Mouse (Mus musculus) G1E (cell line): ENCODE data around the gene Mt4. TPM values are rescaled to one million over a fixed set of nuclear protein-coding genes. Genes with fewer than 3 reads are reported as not detected.

ENCODE experiments used
- ATAC-seq: 2 replicates; pipeline ENCODE4 v1.8.0; 2016; ENCODE audit warnings: mild to moderate bottlenecking; ENCODE audit not compliant: insufficient number of reproducible peaks, poor library complexity, low FRiP score, severe bottlenecking; ENCODE audit errors: extremely low read depth
- DNase-seq: peaks from one replicate; pipeline ENCODE4 v3.0.0; 2012; ENCODE audit warnings: low spot score
- H3K27me3 ChIP-seq: 2 replicates; pipeline ENCODE4 v1.6.1; 2012; ENCODE audit warnings: mild to moderate bottlenecking, low read length, inconsistent platforms; ENCODE audit not compliant: insufficient read depth
- H3K36me3 ChIP-seq: replicated peaks from 2 replicates; pipeline ENCODE3; 2012; ENCODE audit warnings: mild to moderate bottlenecking, inconsistent platforms
- H3K4me1 ChIP-seq: 2 replicates; pipeline ENCODE4 v1.6.1; 2012; ENCODE audit warnings: low read depth, low read length, inconsistent platforms, mixed read lengths; ENCODE audit not compliant: insufficient read depth
- H3K4me3 ChIP-seq: 2 replicates; pipeline ENCODE4 v1.5.1; 2012; ENCODE audit warnings: low read depth, mild to moderate bottlenecking, inconsistent platforms, low read length, moderate library complexity, mixed read lengths
- H3K9me3 ChIP-seq: replicated peaks from 2 replicates; pipeline ENCODE4 v1.6.1; 2012; ENCODE audit warnings: inconsistent platforms
- CTCF ChIP-seq: IDR thresholded peaks from 2 replicates; pipeline ENCODE4 v1.5.1; 2012; ENCODE audit warnings: low read depth, low read length, inconsistent platforms, mixed read lengths
- GATA1 ChIP-seq: IDR thresholded peaks from 2 replicates; pipeline ENCODE4 v1.6.1; 2012; ENCODE audit warnings: borderline replicate concordance, low read length, inconsistent platforms, mixed read lengths
- GATA2 ChIP-seq: IDR thresholded peaks from 2 replicates; pipeline ENCODE4 v1.6.1; 2012; ENCODE audit warnings: low read depth, low read length, inconsistent platforms, borderline replicate concordance
- POLR2AphosphoS5 ChIP-seq: IDR thresholded peaks from 2 replicates; pipeline ENCODE4 v1.6.1; 2012; ENCODE audit warnings: low read depth, low read length, inconsistent platforms; ENCODE audit not compliant: insufficient replicate concordance
- TAL1 ChIP-seq: conservative IDR thresholded peaks from 2 replicates; pipeline ENCODE4 v1.6.1; 2012; ENCODE audit warnings: low read depth, low read length, inconsistent platforms, mixed read lengths
- polyA plus RNA-seq: library from polyadenylated mRNA; stranded (reverse); fragments of >175 nt; gene quantifications from 2 replicates; pipeline ENCODE4 v1.2.3, GENCODE M21; 2012
- total RNA-seq, 2 experiments: library from RNA; stranded (forward) in 1 of 2; stranded (reverse) in 1 of 2; fragments of 200-1000 nt in 1 of 2; fragments of >200 nt in 1 of 2; fragmentation: Nextera tagmentation in 1 of 2; gene quantifications; 2 replicates each; pipeline ENCODE4 v1.2.3; 2014 to 2017

The Mt4 gene
- total and polyA plus RNA-seq, 3 experiments = not detected

GRCm38 (mm10) chr8:94098996-94099395 lies 38.0 kb upstream of the Mt4 start:
- ATAC-seq (no peak), DNase-seq (no peak)
- no peak for TF ChIP-seq GATA2
- TF ChIP-seq CTCF = no peak
- no peak for TF ChIP-seq GATA1
- no peak for TF ChIP-seq TAL1
- TF ChIP-seq POLR2AphosphoS5 = no peak
- Histone ChIP-seq H3K27me3 (peaks cover 24% of the 10 kb centered on the region), H3K9me3 (no peaks in the 10 kb centered on the region), H3K4me3 (no peak overlapping the region; the same call in 1 of the 2 replicates), H3K4me1 (peaks cover 28% of the 10 kb centered on the region), H3K36me3 (no peaks in the 10 kb centered on the region)

GRCm38 (mm10) chr8:94104146-94104545 lies 32.9 kb upstream of the Mt4 start:
- Histone ChIP-seq H3K4me1 (peaks cover 10% of the 10 kb centered on the region), H3K9me3 (no peaks in the 10 kb centered on the region), H3K27me3 (peaks cover 24% of the 10 kb centered on the region), H3K4me3 (no peak overlapping the region), H3K36me3 (no peaks in the 10 kb centered on the region)
- DNase-seq (no peak), ATAC-seq (no peak)
- TF ChIP-seq CTCF = no peak
- TF ChIP-seq TAL1 = no peak
- no peak for TF ChIP-seq POLR2AphosphoS5
- TF ChIP-seq GATA2 = no peak
- TF ChIP-seq GATA1 = no peak

GRCm38 (mm10) chr8:94107871-94108270 lies 29.1 kb upstream of the Mt4 start:
- no peak overlapping the region for H3K4me3 ChIP-seq
- H3K9me3 ChIP-seq = no peaks in the 10 kb centered on the region
- H3K4me1 ChIP-seq = peaks cover 17% of the 10 kb centered on the region
- ATAC-seq (no peak), DNase-seq (no peak)
- TF ChIP-seq TAL1 (no peak), GATA1 (no peak), POLR2AphosphoS5 (no peak), GATA2 (no peak), CTCF (no peak)
- no peaks in the 10 kb centered on the region for H3K36me3 ChIP-seq
- H3K27me3 ChIP-seq = peaks cover 7% of the 10 kb centered on the region

- ATAC-seq = peak; percentile 63
- peak; percentile 6 for DNase-seq
- no peaks in the 10 kb centered on the region for H3K9me3 ChIP-seq
- H3K27me3 ChIP-seq = no peaks in the 10 kb centered on the region
- no peak overlapping the region for H3K4me3 ChIP-seq
- TF ChIP-seq TAL1 (no peak), CTCF (no peak), GATA2 (no peak), POLR2AphosphoS5 (no peak), GATA1 (no peak)
- H3K36me3 ChIP-seq = no peaks in the 10 kb centered on the region
- H3K4me1 ChIP-seq = peaks cover 21% of the 10 kb centered on the region
Measured at GRCm38 (mm10) chr8:94109396-94109795, 27.6 kb upstream of the Mt4 start.

GRCm38 (mm10) chr8:94109835-94110234 lies 27.2 kb upstream of the Mt4 start:
- peaks cover 21% of the 10 kb centered on the region for H3K4me1 ChIP-seq

GRCm38 (mm10) chr8:94110526-94111177 lies 26.3 kb upstream of the Mt4 start:
- DNase-seq (no peak), ATAC-seq (no peak)
- Histone ChIP-seq H3K9me3 (no peaks in the 10 kb centered on the region), H3K4me1 (peaks cover 21% of the 10 kb centered on the region), H3K4me3 (no peak overlapping the region), H3K36me3 (no peaks in the 10 kb centered on the region), H3K27me3 (no peaks in the 10 kb centered on the region)
- TF ChIP-seq GATA1 (no peak), TAL1 (no peak), CTCF (no peak), GATA2 (no peak), POLR2AphosphoS5 (no peak)

More at GRCm38 (mm10) chr8:94109835-94110234, 27.2 kb upstream of the Mt4 start:
- ATAC-seq = no peak
- Histone ChIP-seq H3K9me3 (no peaks in the 10 kb centered on the region), H3K36me3 (no peaks in the 10 kb centered on the region), H3K27me3 (no peaks in the 10 kb centered on the region), H3K4me3 (no peak overlapping the region)
- TF ChIP-seq GATA1 (no peak), TAL1 (no peak), GATA2 (no peak), CTCF (no peak), POLR2AphosphoS5 (no peak)
- DNase-seq = no peak
